Mouse (Mus musculus): ENCODE measurements around the gene Gm7030. TPM values are rescaled to one million over a fixed set of nuclear protein-coding genes. Genes with fewer than 3 reads are reported as not detected.
"Not testable (repeated sequence)": the region's sequence is repeated elsewhere in the genome, so short reads cannot be mapped to it uniquely, and the experiment has no call there.

The Gm7030 gene
- total RNA-seq, 2 experiments from 2014 or later: not detected

- DNase-seq: not testable (repeated sequence)
These were observed 6.4 kb upstream of the Gm7030 start for GRCm38 (mm10) chr17:36135421-36136231.

GRCm38 (mm10) chr17:36131516-36132265 is 2.5 kb upstream of the Gm7030 start:
- DNase-seq: no peak

GRCm38 (mm10) chr17:36128525-36128924 is 700 bp downstream of the Gm7030 start:
- DNase-seq: not testable (repeated sequence)

GRCm38 (mm10) chr17:36124111-36124510 is 5.1 kb downstream of the Gm7030 start:
- DNase-seq: not testable (repeated sequence)

- peak; percentile 47 for DNase-seq
These were observed 7.7 kb downstream of the Gm7030 start, which contains the start of gene Gm19684 for GRCm38 (mm10) chr17:36121352-36122020. Gene Gm19684 (plus strand): TSS chr17:36121678.

- not testable (repeated sequence) for DNase-seq
These were observed 8.4 kb downstream of the Gm7030 start for GRCm38 (mm10) chr17:36120839-36121238.

- DNase-seq: not testable (repeated sequence)
These were observed 12.7 kb downstream of the Gm7030 start for GRCm38 (mm10) chr17:36116545-36116944.

GRCm38 (mm10) chr17:36113979-36114593 is 15.1 kb downstream of the Gm7030 start:
- not testable (repeated sequence) for DNase-seq

GRCm38 (mm10) chr17:36111510-36111868 is 17.7 kb downstream of the Gm7030 start:
- DNase-seq: not testable (repeated sequence)

- DNase-seq: not testable (repeated sequence)
These were observed 18.4 kb downstream of the Gm7030 start for GRCm38 (mm10) chr17:36110641-36111509.

GRCm38 (mm10) chr17:36110129-36110528 is 19.1 kb downstream of the Gm7030 start:
- not testable (repeated sequence) for DNase-seq

- DNase-seq: not testable (repeated sequence)
These were observed 27.1 kb downstream of the Gm7030 start for GRCm38 (mm10) chr17:36102091-36102490.

- DNase-seq: not testable (repeated sequence)
These were observed 29.6 kb downstream of the Gm7030 start for GRCm38 (mm10) chr17:36099603-36100002.

GRCm38 (mm10) chr17:36093936-36094335 is 35.3 kb downstream of the Gm7030 start:
- DNase-seq: no peak

- not testable (repeated sequence) for DNase-seq
These were observed 36.7 kb downstream of the Gm7030 start for GRCm38 (mm10) chr17:36092520-36092919.

GRCm38 (mm10) chr17:36091933-36092332 is 37.3 kb downstream of the Gm7030 start:
- DNase-seq: not testable (repeated sequence)

GRCm38 (mm10) chr17:36085976-36086375 is 43.2 kb downstream of the Gm7030 start:
- DNase-seq: not testable (repeated sequence)

GRCm38 (mm10) chr17:36083870-36084451 is 45.3 kb downstream of the Gm7030 start:
- no peak for DNase-seq

- DNase-seq: no peak
These were observed 45.9 kb downstream of the Gm7030 start for GRCm38 (mm10) chr17:36083266-36083869.
